Mouse (Mus musculus) liver, embryonic 14.5 days (tissue): ENCODE measurements around the gene Lclat1. TPM values are rescaled to one million over a fixed set of nuclear protein-coding genes. Genes with fewer than 3 reads are reported as not detected.

Source experiments
- ATAC-seq: fragments of 200-750 bp; cut with Nextera tagmentation; 2 replicates; pipeline ENCODE4 v1.8.0; 2017; ENCODE audit warnings: moderate number of reproducible peaks, mild to moderate bottlenecking, moderate library complexity; ENCODE audit not compliant: insufficient read depth
- DNase-seq, 3 experiments: peaks; one replicate each; pipeline ENCODE4 v3.0.0-alpha.2; 2012 to 2013; ENCODE audit warnings: low read depth in 3 of 3, low spot score in 3 of 3
- H3K27ac ChIP-seq: fragments of 300-500 bp; sonication (generic); 2 replicates; pipeline ENCODE4 v1.5.1; 2014; ENCODE audit warnings: moderate library complexity, mild to moderate bottlenecking, control low read depth, inconsistent platforms
- H3K27me3 ChIP-seq: fragments of 300-500 bp; sonication (generic); 2 replicates; pipeline ENCODE4 v1.6.1; 2014; ENCODE audit warnings: mild to moderate bottlenecking, low read length, moderate library complexity; ENCODE audit not compliant: control insufficient read depth, insufficient read depth
- H3K36me3 ChIP-seq: fragments of 300-500 bp; sonication (generic); replicated peaks from 2 replicates; pipeline ENCODE4 v1.6.1; 2014; ENCODE audit warnings: low read depth; ENCODE audit not compliant: control insufficient read depth, insufficient read depth
- H3K4me1 ChIP-seq, 2 experiments: fragments of 200-500 bp in 1 of 2; fragments of 300-500 bp in 1 of 2; sonication (generic) in 1 of 2; replicated peaks; 2 replicates each; pipeline ENCODE4 v1.6.1; 2012 to 2014; ENCODE audit warnings: antibody characterized with exemption in 1 of 2, inconsistent platforms in 1 of 2, low read length in 1 of 2; ENCODE audit not compliant: control insufficient read depth in 2 of 2, insufficient read depth in 2 of 2
- H3K4me2 ChIP-seq: fragments of 300-500 bp; sonication (generic); 2 replicates; pipeline ENCODE4 v1.6.1; 2014; ENCODE audit warnings: low read depth, mild to moderate bottlenecking, control low read depth, moderate library complexity
- H3K4me3 ChIP-seq, 2 experiments: fragments of 200-500 bp in 1 of 2; fragments of 300-500 bp in 1 of 2; sonication (generic) in 1 of 2; 2 replicates each; pipeline ENCODE4 v1.5.1; 2012 to 2014; ENCODE audit warnings: low read depth in 2 of 2, low read length in 2 of 2, mild to moderate bottlenecking in 2 of 2, control low read depth in 1 of 2, inconsistent platforms in 1 of 2, moderate library complexity in 1 of 2; ENCODE audit not compliant: insufficient read depth in 1 of 2
- H3K9ac ChIP-seq: fragments of 300-500 bp; sonication (generic); replicated peaks from 2 replicates; pipeline ENCODE4 v1.6.1; 2014; ENCODE audit warnings: mild to moderate bottlenecking, control low read depth, moderate library complexity
- H3K9me3 ChIP-seq: fragments of 300-500 bp; sonication (generic); 2 replicates; pipeline ENCODE4 v1.6.1; 2016; ENCODE audit warnings: low read length, mixed read lengths; ENCODE audit not compliant: control insufficient read depth
- CTCF ChIP-seq: IDR thresholded peaks from 2 replicates; pipeline ENCODE4 v1.5.1; 2016; ENCODE audit warnings: antibody characterized with exemption, low read depth, control low read depth
- EP300 ChIP-seq: IDR thresholded peaks from 2 replicates; pipeline ENCODE4 v1.6.1; 2016; ENCODE audit warnings: antibody characterized with exemption, low read depth
- WGBS: fragments of 180-500 bp; shearing (Covaris S2); extraction: QIAGEN DNeasy Blood & Tissue Kit; methylation state at CpG from one replicate; pipeline ENCODE4 v1.1.7; 2014; ENCODE audit not compliant: insufficient replicate concordance; 5-methylcytosine and 5-hydroxymethylcytosine counted together
- polyA plus RNA-seq, 2 experiments: library from polyadenylated mRNA; depleted of rRNA in 1 of 2; stranded (reverse) in 1 of 2; unstranded in 1 of 2; fragments of >200 nt; fragmentation: Nextera tagmentation in 1 of 2; extraction: Ambion mirVana in 1 of 2; gene quantifications; 2 replicates each; pipeline versions ENCODE4 v1.2.1 to v1.2.3; 2012 to 2014

Gene Lclat1
- polyA plus RNA-seq, 2 experiments: 1.8 to 4.5 TPM

GRCm38 (mm10) chr17:73241085-73241848 lies 133.5 kb downstream of the Lclat1 start:
- TF ChIP-seq EP300 (no peak), CTCF (no peak)
- Histone ChIP-seq H3K4me1 (peaks cover 0 to 5% of the 10 kb centered on the region in 2 experiments; a peak in 2 of 4 replicates), H3K27me3 (no peaks in the 10 kb centered on the region), H3K9me3 (no peaks in the 10 kb centered on the region), H3K27ac (no peak overlapping the region), H3K4me2 (no peak overlapping the region), H3K9ac (no peak overlapping the region), H3K36me3 (no peaks in the 10 kb centered on the region), H3K4me3 (no peak overlapping the region)
- peak; percentile 42; the same call in 1 of the 2 replicates for ATAC-seq
- WGBS: 61% methylated on average over 5 of the region's 5 CpGs
- no peak for DNase-seq

GRCm38 (mm10) chr17:73243676-73244075 lies 135.9 kb downstream of the Lclat1 start:
- DNase-seq: no peak
- no peak overlapping the region for H3K9ac ChIP-seq
- TF ChIP-seq CTCF (no peak), EP300 (no peak)
- ATAC-seq: no peak
- H3K27me3 ChIP-seq: no peaks in the 10 kb centered on the region
- H3K4me1 ChIP-seq: peaks cover 0 to 8% of the 10 kb centered on the region in 2 experiments; a peak in 2 of 4 replicates
- 76% methylated on average over 6 of the region's 6 CpGs for WGBS
- H3K36me3 ChIP-seq: no peaks in the 10 kb centered on the region
- H3K27ac ChIP-seq: no peak overlapping the region
- no peaks in the 10 kb centered on the region for H3K9me3 ChIP-seq
- no peak overlapping the region for H3K4me3 ChIP-seq
- no peak overlapping the region for H3K4me2 ChIP-seq

- peaks cover 0 to 8% of the 10 kb centered on the region in 2 experiments; a peak in 2 of 4 replicates for H3K4me1 ChIP-seq
- no peak overlapping the region for H3K4me3 ChIP-seq
- TF ChIP-seq CTCF (no peak), EP300 (no peak)
- no peak overlapping the region for H3K9ac ChIP-seq
- H3K9me3 ChIP-seq: no peaks in the 10 kb centered on the region
- ATAC-seq: no peak
- 54% methylated on average over 3 of the region's 3 CpGs for WGBS
- no peak overlapping the region for H3K27ac ChIP-seq
- H3K36me3 ChIP-seq: no peaks in the 10 kb centered on the region
- H3K27me3 ChIP-seq: no peaks in the 10 kb centered on the region
- no peak overlapping the region for H3K4me2 ChIP-seq
- no peak for DNase-seq
Observed at GRCm38 (mm10) chr17:73244596-73244995, 136.8 kb downstream of the Lclat1 start.

- TF ChIP-seq CTCF (peak; percentile 15; the same call in 1 of the 2 replicates), EP300 (peak; percentile 53)
- H3K4me3 ChIP-seq: no peak overlapping the region
- 40% methylated on average over 13 of the region's 13 CpGs for WGBS
- no peak overlapping the region for H3K4me2 ChIP-seq
- peaks cover 0 to 8% of the 10 kb centered on the region in 2 experiments; a peak in 2 of 4 replicates for H3K4me1 ChIP-seq
- H3K36me3 ChIP-seq: no peaks in the 10 kb centered on the region
- DNase-seq: no peak
- no peaks in the 10 kb centered on the region for H3K9me3 ChIP-seq
- ATAC-seq: peak; percentile 65; the same call in 1 of the 2 replicates
- no peak overlapping the region for H3K27ac ChIP-seq
- H3K9ac ChIP-seq: no peak overlapping the region
- H3K27me3 ChIP-seq: no peaks in the 10 kb centered on the region
Observed at GRCm38 (mm10) chr17:73245089-73245684, 137.4 kb downstream of the Lclat1 start.

- ATAC-seq (no peak), DNase-seq (no peak)
- Histone ChIP-seq H3K27me3 (no peaks in the 10 kb centered on the region), H3K4me1 (peaks cover 0 to 12% of the 10 kb centered on the region in 2 experiments; a peak in 2 of 4 replicates), H3K9ac (no peak overlapping the region), H3K36me3 (no peaks in the 10 kb centered on the region), H3K4me3 (no peak overlapping the region), H3K27ac (no peak overlapping the region), H3K4me2 (no peak overlapping the region), H3K9me3 (no peaks in the 10 kb centered on the region)
- TF ChIP-seq EP300: no peak
- no peak for TF ChIP-seq CTCF
- 70% methylated on average over 3 of the region's 3 CpGs for WGBS
Observed at GRCm38 (mm10) chr17:73246036-73246435, 138.3 kb downstream of the Lclat1 start.
